Mouse (Mus musculus) thymus, postnatal 25 days (tissue): ENCODE results near the gene Hemgn.
A peak's percentile ranks its signal among the peaks of the same experiment; 100 is the strongest.

ENCODE experiments used
- DNase-seq: peaks from one replicate; pipeline ENCODE4 v3.0.0; 2022

Gene Hemgn

DNA sequence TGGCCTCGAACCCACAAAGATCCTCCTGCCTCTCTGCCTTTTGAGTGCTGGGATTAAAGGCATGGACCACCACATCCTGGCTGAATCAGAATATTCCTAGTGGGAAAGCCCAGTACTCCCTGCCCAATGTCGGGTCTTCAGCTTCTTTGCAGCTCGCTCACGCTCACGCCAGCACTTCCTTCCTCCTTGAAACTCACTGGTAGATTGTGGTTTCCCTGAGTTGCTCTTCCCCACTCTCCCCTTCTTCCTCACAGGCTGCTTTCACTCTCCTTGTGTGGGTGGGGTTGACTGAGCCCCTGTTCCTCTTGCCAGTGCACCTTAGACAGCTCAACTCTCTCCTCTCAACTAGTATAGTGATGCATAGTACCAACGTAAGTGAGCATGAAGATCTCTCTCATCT, 1.8 kb downstream of the Hemgn start:
- peak; percentile 54 for DNase-seq

DNA sequence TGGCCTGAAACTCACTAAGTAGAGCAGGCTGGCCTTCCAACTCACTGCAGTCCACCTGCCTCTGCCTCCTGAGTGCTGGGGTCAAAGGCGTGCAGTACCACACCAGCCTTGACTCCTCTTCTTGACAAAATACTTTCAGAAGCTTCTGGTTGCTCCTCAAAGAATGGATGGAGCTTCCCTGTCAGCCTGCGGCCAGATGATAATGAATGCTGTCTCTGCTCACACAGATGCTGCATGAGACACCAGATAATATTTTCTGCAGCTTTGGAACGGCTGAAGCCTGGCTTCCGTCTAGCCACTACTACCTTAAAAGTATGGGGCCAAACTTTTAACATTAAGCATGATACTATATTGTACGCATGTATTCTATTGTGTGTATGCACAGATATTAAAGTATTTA, 2.6 kb downstream of the Hemgn start:
- DNase-seq, result no peak

DNA sequence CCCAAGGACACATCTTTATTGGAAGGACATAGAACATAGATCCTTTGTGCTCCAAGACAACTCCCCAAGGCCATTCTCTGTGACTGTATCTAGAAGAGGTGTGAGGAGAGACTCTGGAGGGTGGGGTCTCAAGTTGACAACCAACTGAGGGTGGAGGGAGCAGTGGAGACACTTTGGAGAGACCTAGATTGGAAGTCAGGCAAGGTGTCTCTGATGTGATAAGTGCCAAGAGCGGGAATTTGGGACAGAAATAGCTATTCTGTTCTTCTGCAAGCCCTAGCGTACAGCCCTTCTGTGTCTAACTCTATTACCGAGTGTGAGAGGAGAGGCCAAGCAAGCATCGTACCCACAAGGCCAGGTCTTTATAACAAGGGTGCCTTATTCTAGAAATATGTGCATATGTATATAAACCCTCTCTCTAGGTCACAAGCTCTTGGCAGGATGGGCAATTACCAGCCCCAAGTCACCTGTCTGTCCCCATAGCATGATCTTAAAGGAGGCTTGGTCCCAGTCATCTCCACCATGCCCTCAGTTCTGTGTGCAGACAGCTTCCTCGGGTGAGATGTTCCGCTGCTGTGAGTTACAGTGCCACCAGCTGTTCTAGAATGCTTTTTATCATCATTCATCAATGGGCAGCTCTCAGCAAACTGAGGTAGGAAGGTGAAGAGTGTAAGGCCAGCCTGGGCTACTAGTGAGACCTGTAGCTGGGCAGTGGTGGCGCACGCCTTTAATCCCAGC, 6.2 kb downstream of the Hemgn start:
- DNase-seq, result no peak

DNA sequence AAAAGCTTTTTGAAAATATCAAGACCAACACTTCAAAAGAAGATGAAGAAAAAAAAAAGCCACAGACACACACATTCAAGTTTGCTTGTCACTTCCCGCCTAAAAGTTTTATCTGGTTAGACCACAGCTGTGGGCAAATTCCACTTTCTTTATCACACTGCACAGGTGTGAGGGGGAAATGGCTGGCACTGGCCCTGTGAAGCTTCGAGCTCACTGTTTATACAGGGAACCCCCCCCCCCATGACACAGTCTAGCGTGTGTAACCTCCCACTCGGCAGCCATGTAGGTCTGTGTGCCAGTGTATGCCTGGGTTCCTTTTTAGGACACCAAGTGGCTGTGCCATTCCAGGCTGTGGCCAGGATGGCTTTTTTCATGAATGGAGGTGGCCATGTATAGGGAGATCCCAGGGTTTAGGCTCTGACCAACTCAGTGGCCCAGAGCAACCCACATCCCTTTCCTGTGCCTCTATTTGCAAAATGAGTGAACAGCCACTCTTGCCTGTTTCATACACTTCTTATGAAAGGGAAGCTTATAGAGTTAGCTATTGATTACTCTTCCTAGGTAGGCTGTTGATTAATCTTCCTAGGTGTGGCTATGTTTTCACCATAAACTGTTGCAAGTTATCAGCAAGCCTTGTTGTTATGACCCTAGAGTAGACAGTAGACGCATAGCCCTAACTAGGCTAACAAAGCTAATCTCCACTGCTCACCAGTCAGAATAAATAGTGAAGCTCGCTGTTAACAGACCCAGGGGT, 9.1 kb downstream of the Hemgn start:
- DNase-seq, result peak; percentile 72

- DNase-seq, result no peak
Observed at GRCm38 (mm10) chr4:46398839-46399238, 14.5 kb downstream of the Hemgn start.

DNA sequence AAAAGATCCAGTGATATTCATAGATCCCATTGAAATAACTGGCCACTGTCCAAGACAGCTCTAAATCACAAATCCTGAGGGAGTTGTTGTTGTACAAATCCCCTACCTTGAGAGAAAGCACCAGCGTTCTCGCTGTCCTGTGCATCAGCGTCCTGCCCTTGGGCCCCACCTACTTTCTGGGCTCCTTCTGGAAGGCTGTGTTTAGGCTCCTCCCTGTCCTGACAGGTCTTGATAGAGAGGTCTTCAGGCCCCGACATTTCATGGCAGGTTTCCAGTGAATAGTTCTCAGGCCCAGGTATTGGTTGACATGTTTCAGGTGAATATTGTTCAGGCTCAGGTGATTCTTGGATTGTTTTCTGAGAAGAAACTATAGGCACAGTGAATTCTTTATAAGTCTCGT, 17.6 kb downstream of the Hemgn start:
- DNase-seq, result no peak

- DNase-seq, result no peak
Observed at GRCm38 (mm10) chr4:46394388-46394787, 18.9 kb downstream of the Hemgn start.

DNA sequence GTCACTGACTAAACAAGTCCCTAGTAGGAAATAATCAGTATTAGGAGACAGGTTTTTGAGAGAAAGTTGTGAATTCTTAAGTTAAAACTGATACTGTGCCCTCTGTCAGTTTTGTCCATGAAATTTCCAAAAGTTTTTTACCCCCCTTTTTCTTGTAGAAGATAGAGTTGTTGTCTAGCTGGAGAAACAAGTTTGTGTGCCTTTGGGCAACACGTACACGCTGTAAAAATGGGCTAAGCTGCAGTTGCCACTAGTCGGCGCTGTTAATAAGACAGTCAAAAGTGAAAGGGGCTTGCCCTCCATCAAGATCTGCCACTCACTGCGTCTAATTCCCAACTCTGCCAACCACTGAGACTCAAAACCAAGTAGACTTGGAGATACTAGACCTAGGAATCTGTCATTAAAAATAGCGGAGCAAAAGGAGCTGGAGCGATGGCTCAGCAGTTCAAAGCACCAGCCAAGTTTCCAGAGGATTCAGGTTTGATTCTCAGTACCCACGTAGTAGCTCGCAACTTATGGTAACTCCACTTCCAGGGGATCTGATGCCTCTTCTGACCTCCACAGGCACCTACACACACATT, 22.8 kb downstream of the Hemgn start:
- DNase-seq, result peak; percentile 91

GRCm38 (mm10) chr4:46389612-46390341, 23.5 kb downstream of the Hemgn start:
- DNase-seq, result no peak

DNA sequence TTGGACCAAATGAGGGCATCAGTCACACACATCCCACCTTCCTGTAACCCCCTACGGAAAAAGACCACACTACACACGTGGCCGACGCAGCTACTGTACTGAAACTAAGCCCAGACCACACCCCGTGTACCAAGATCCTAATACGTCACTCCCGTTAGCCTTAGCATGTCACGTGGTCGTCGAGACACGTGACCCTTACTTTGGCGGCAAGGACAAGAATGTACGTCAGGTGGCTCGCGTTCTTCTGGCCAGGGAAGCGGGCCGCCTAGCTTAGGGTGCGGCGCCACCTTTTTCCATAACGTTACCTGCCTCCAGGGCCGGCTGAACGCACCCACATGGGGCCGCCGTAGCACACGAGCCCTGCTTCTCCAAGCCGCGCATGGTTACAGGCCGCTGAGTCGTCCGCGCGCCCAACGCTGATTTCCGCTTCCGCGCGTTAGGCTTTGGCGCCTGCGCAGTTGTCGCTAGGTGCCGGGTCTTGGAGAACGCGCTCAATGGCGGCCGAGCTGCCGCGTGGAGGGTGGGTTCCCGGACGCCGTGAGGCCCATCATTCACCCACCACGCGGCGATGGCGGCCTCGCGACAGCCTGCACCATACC, 24.2 kb downstream of the Hemgn start, which contains the start of gene Trmo:
Gene Trmo (minus strand): TSS at position 425 of the 599 bp plus-strand sequence.
- peak; percentile 94 for DNase-seq

DNA sequence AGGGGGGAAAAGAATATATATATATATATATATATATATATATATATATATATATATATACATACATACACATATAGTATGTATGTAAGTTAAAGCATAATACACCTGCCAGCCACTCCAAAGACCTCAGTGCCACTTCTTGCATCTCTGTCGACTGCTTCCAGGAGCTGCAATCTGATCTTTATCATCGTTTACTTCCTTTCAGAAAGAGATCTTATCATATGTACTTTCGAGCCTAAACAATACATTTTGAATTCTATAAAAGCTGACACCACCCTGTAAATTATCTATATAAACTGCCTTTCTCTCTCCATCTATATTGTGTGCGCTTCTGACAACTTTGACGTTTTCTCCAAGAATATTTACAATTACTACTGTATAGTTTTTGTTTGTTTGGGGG, 24.8 kb downstream of the Hemgn start:
- DNase-seq, result no peak

- DNase-seq, result peak; percentile 78
Observed at GRCm38 (mm10) chr4:46374869-46375368, 38.4 kb downstream of the Hemgn start.

GRCm38 (mm10) chr4:46374455-46374854, 38.9 kb downstream of the Hemgn start:
- peak; percentile 30 for DNase-seq

DNA sequence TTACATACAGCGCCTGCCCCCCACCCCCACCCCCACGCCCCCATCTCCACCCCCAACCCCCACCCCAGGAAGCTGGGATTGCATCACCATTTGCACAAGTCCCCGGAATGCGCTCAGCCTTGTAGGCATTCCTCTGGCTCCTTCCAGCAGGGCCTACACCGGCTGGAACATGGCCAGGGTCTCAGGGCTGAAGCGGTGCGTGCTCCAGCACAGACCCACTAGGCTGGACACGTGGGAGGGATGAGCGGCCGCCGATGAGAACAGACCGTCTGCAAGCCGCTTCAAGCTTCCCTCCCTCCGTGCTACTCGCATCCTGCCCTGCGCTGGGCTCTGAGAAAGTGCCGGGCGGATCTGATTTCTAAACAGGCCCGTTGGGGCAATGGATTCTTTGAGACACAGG, 42.3 kb downstream of the Hemgn start:
- no peak for DNase-seq

GRCm38 (mm10) chr4:46370406-46370805, 42.9 kb downstream of the Hemgn start:
- no peak for DNase-seq

- DNase-seq, result no peak
Observed at GRCm38 (mm10) chr4:46369070-46369469, 44.2 kb downstream of the Hemgn start.

- DNase-seq, result no peak
Observed at GRCm38 (mm10) chr4:46367487-46367959, 45.8 kb downstream of the Hemgn start.

GRCm38 (mm10) chr4:46364360-46364759, 48.9 kb downstream of the Hemgn start:
- no peak for DNase-seq

DNA sequence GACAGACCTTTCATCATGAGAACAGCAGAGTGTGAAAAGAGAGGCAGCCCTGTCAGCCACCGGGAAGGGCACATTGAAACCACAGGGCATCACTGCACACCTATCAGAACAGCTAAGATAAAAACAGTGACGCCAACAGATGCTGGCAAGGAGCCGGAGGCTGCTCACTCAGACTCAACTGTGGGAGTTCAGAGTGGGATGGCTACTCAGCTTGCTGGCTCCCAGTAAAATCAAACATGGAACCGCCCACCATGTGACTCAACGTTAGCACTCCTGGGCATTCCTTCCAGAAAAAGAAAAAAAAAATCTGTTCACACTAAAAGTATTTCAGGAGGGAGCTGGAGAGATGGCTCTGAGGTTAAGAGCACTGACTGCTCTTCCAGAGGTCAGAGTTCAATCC, 52.0 kb downstream of the Hemgn start:
- no peak for DNase-seq

DNA sequence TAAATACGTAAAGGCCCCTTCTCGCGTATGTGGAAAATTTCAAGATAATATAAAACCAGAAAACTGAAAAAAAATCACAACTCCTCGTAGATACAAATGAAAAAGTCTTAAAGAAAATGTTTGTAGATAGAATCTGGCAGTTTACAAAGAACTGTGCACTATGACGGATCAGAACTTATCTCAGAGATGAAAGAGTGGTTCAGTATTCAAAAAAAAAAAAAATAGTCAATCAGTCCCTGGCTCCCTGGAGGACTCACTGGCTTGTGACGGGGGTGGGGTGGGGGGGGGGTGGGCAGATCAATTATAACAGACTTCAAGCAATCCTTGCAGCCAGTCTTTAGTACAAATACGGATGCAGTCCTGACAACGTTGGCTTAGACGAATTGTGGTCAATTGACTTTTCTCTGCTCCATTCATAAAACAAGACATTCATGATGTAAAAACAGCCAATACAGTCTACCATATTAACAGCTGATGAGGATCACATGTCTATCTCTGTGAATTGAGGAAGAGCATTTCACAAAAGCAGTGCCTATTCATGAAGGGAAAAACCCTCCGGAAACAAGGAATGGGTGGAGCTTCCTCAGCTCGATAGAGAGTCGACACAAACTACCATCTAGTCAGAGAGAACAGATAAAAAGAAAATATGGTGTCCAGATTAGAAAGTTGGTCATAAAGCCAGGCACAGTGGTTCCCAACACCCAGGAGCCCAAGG, 53.6 kb downstream of the Hemgn start:
- no peak for DNase-seq

GRCm38 (mm10) chr4:46356351-46357133, 56.8 kb downstream of the Hemgn start:
- peak; percentile 70 for DNase-seq
